Mouse (Mus musculus) urinary bladder, postnatal 14 days (tissue): ENCODE data around the gene Klf11.
"Not testable (repeated sequence)": the region's sequence is repeated elsewhere in the genome, so short reads cannot be mapped to it uniquely, and the experiment has no call there.

Experiments used
- DNase-seq: peaks from one replicate; pipeline ENCODE4 v3.0.0; 2021; ENCODE audit warnings: low spot score

Gene Klf11

GRCm38 (mm10) chr12:24651063-24651557 lies at the start of gene Klf11:
Klf11 (plus strand) TSS chr12:24651274.
- peak; percentile 98 for DNase-seq

- peak; percentile 80 for DNase-seq
Observed at GRCm38 (mm10) chr12:24603266-24603665, 47.8 kb upstream of the Klf11 start.

DNA sequence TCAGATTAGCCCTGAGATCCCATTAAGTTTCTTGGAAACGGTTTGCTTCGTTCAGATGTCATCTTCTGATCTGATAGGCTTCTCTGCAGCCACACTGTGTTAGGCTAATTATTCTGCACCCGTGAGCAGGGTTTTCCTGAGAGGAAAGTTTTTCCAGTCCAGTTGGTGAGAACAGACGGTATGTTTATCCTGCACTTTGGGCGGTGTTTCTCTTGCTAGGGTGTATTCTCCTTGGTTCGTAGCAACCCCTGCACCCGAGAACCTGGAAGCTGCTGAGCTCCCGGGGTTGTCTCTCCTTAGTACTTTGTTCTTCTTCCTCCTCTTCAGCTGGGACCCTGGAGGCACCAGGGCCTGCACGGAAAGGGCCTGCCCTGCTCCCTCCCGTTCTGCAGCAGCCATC lies 44.9 kb upstream of the Klf11 start:
- DNase-seq, result no peak

DNA sequence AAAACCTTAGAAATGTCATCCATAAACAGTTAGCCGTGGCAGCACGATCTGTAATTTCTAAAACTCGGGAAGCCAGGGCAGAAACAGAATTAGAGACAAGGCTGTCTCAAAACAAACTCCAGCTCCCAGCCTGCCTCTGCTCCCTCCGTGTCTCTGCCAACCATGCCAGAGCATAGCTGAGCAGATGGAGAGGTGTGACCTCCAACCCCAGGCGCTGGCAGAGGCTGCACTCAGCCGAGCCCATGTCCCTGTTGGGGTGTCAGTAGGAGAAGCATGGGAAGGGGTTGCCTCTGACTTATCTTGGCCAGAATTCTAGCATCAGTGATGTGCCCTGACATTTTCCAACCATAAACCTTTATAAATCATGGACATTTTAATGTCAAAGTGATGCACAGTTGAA lies 38.5 kb upstream of the Klf11 start:
- no peak for DNase-seq

DNA sequence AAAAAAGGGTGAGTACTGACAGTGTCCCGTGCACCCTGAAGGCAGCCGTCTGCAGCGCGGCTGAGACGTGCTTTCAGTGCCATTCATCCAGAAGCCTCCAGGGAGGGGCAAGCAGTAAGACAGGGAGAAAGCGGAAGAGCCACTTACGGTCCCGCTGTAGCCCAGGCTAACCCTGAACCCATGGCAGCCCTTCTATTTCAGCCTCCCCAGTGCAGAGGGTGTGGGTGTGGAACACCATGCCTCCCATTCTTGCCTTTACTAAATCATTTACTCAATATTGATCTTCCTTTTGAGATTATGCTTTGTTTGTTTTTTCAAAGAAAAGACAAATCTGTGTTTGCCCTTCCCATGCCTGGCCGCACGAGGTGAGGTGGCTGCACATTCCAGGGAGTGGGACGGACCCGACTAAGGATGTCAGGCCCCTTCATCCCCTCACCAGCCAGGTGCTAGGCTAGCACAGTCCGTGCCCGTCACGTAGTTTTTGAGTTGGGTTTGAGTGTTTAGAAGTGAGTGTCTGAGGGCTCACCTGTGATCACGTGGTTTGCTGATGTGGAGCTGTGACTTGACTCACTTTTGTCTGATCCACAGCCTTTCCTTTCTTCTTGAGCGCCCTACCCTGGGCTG lies 36.5 kb upstream of the Klf11 start:
- no peak for DNase-seq

DNA sequence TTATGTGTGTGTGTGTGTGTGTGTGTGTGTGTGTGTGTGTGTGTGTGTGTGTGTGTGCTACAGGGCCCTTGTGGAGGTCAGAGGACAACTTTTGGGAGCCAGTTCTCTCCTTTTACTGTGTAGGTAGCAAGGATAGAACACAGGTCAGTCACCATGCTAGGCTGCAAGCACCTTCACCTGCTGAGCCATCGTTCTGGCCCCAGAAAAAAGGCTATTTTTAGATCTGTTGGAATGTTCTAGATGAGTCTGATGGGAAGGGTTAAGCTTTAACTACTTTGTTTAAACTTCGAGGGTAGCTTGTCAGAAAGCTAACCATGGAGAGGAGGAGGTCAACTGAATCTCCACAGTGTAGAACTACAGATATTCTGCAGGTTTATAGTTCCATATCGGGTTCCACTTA lies 35.9 kb upstream of the Klf11 start:
- DNase-seq, result no peak

DNA sequence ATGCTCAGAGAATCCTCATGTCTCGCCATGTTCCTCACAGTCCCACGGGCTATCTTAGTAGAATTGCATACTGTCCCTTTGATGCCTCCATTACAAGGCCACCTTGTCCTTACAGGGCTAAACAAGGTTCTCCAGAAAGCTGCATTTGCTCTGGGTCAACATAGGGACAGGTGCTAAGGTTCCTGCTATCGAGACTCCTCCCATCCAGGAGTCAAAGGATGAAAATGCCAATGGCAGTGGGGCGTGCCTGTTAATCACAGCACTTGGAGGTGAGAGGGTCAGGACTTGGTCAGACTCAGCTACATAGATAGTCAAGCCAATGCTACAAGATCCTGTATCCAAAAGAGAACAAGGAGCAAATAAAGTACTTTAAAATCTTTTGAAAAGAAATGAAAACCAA lies 31.6 kb upstream of the Klf11 start:
- DNase-seq, result no peak

- DNase-seq, result no peak
Observed at GRCm38 (mm10) chr12:24623486-24624251, 27.4 kb upstream of the Klf11 start.

DNA sequence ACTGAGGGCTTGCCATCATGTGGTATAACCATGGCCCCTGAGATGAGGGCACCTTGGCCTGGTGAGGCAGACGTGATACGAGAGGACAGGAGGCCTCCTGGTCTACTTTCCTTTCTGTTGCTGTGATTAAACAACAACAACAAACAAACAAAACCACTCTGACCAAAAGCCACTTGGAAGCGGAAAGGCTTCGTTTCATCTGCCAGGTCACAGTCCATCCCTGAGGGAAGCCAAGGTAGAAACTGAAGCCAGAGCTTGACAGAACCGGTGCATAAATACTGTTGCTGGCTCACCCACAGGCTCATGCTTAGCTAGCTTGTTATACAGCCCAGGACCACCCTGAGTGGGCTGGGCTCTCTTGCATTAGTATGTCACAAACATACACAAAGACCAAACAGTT lies 24.7 kb upstream of the Klf11 start:
- DNase-seq, result no peak

DNA sequence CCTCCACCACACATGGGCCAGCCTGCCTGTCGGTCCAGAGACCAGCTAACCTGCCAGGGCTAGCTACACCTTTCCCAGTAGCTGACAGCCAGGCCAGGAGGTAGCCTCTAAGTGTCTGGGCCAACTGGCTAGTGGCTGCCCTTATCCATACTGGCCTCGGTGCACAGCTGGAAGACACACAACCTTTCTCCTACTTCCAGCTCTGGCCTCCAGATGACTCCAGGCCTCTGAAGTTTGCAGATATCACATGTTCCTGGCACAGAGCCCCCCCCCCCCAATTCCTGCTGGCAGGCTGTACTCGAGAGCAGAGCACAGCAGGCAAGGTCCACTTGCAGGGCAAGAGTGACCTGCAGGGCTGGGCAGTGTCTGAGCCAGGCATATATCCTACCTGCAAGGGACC lies 23.9 kb upstream of the Klf11 start:
- DNase-seq, result no peak

- peak; percentile 45 for DNase-seq
Observed at GRCm38 (mm10) chr12:24630220-24630619, 20.9 kb upstream of the Klf11 start.

GRCm38 (mm10) chr12:24632404-24632803 lies 18.7 kb upstream of the Klf11 start:
- DNase-seq, result no peak

DNA sequence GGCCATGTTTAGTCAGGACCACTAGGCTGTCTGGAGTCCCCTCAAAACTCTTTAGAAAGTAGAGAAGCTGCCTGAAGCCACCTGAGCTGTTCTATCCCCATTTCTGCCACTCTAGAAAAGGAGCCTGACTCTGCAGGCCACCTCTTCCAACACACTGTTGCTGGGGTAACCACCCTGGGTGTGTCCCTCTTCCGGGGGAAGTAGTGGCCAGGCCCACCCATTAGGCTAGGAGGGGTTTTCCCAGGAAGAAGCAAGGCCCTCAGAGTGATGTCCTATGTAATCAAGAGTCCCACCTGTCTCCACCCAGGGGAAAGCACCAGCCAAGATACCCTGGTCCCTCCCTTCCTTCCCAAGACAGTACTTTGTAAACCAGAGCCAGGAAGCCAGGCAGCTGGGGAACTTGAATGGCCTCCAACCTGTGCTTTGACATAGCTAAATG lies 17.3 kb upstream of the Klf11 start:
- no peak for DNase-seq

- no peak for DNase-seq
Observed at GRCm38 (mm10) chr12:24634212-24634611, 16.9 kb upstream of the Klf11 start.

- no peak for DNase-seq
Observed at GRCm38 (mm10) chr12:24634648-24635047, 16.4 kb upstream of the Klf11 start.

DNA sequence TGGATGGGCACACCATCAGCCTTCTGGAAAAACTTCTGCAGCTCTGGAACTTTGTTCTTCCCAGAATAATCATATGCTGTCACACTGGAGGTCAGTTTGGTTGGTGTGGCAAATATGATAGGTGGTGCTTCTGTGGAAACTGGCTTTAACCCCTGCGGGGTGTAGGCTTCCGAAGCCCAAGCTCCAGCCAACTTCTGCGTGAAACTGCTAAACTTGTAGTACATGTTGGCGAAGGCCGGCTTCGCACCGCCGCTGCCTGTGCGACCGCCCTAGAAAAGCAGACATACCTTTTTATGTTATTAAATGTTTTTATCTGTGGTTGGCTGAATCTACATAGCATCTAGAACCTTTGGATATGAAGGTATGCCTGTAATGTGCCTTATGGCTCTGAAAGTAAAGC lies 12.3 kb upstream of the Klf11 start:
- DNase-seq, result not testable (repeated sequence)

GRCm38 (mm10) chr12:24642370-24642802 lies 8.7 kb upstream of the Klf11 start:
- DNase-seq, result peak; percentile 73

GRCm38 (mm10) chr12:24644125-24644571 lies 6.9 kb upstream of the Klf11 start:
- DNase-seq, result peak; percentile 22

GRCm38 (mm10) chr12:24645901-24646300 lies 5.2 kb upstream of the Klf11 start:
- no peak for DNase-seq

DNA sequence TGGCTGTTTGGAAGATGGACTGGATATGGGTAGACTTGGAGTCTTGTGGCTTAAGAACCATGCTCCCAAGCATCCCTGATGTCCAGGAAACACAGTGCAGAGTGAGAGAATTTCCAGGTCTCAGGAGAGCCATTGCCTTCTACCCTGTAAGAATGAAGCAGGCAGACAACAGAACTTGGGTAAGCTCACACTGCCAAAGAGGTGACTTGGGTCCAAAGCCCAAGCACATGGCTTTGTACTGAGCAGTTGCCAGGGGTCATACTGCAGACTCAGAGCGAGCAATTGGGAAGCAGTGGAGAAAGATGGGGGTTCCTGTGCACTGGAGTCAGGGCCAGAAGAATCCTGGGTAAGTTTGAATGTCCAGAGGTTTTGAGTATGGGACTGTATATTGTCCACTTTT lies 3.0 kb upstream of the Klf11 start:
- DNase-seq, result no peak

DNA sequence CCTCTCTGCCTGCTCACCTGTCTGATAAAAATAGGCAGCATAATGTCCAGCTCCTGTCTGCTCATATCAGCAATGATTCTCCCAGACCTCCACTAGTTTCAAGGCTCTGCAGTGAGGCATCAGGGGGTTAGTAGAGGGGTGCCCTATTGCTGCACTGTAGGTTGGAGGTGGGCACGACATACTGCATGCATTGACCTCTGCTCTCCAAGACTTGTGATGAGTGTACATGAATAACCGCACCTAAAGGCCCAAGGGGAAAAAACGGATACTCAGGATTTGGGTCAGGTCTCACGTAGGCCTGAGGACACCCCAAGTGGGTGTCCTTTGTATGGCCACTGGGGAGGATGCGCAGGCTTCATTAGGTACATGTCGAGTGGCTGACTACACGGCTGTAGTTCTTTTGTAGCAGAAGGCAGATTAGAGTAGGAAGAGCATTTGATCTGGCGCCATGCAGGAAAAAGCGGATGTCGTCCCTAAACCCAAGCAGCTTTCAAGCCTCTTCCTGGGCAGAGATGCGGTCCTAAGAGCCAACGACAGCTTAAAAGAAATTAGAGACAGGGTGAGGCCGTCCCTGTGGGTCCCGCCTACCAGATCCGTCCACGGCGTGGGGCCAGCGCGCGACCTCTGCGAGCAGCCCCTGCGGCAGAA lies 535 bp upstream of the Klf11 start:
- no peak for DNase-seq

- peak; percentile 98 for DNase-seq
Observed at GRCm38 (mm10) chr12:24651642-24652342, 718 bp downstream of the Klf11 start.
